21 mouse cellular contexts compared by ENCODE assay signal in the genomic region with DNA sequence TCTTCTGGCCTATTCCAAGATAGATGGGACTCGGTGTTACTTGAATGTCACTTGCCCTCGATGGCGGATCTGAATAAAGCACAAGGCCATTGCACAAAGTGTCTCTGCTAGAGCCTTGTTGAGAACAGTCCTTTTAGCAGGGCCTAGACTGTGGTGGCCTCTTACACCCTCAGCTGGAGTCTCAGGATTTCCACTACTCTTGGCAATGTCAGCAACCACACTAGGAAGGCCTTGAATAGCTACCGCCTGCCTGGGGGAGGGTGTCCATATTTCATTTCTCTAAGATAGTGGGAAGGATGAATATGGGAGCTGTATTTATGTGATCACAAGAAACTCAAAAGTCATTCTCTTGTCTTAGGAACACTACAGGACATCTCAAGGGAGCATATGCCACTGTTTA. TPM values are rescaled to one million over a fixed set of nuclear protein-coding genes. Genes with fewer than 3 reads are reported as not detected.
"Had no signal": no experiment of that assay in that cellular context is flagged by ENCODE, and none has a peak within 500 bp of the region (broad histone marks: within the 10 kb centered on the region; RNA-seq: fewer than 3 reads in every experiment).

No protein-coding gene starts in this region.

- DNase-seq: liver, postnatal 0 days; lung, embryonic 14.5 days; lung, postnatal 10 days; right cerebral cortex, postnatal 14 days; thymus, adult 2 months; thymus, postnatal 25 days; thymus, postnatal 4 days had no signal

- H3K27me3 ChIP-seq: liver, embryonic 15.5 days; midbrain, embryonic 13.5 days; midbrain, embryonic 15.5 days; neural tube, embryonic 12.5 days; stomach, embryonic 15.5 days had no signal

- H3K36me3 ChIP-seq: liver, embryonic 15.5 days; midbrain, embryonic 13.5 days; midbrain, embryonic 15.5 days; neural tube, embryonic 12.5 days; stomach, embryonic 15.5 days had no signal

- H3K4me2 ChIP-seq: liver, embryonic 15.5 days; lung, embryonic 14.5 days; midbrain, embryonic 11.5 days; midbrain, embryonic 13.5 days; midbrain, embryonic 15.5 days; neural tube, embryonic 12.5 days; stomach, embryonic 15.5 days had no signal

- ATAC-seq: liver, postnatal 0 days; midbrain, embryonic 13.5 days; midbrain, embryonic 15.5 days had no signal

- H3K27ac ChIP-seq: liver, embryonic 15.5 days; macrophage; midbrain, embryonic 13.5 days; midbrain, embryonic 15.5 days; neural tube, embryonic 12.5 days; stomach, embryonic 15.5 days; stomach, postnatal 0 days had no signal

- H3K4me1 ChIP-seq: liver, embryonic 15.5 days; megakaryocyte, embryonic 14.5 days; midbrain, embryonic 15.5 days had no signal

- H3K9ac ChIP-seq: liver, embryonic 15.5 days; liver, postnatal 0 days; lung, embryonic 14.5 days; midbrain, embryonic 13.5 days; midbrain, embryonic 15.5 days; neural tube, embryonic 12.5 days; stomach, embryonic 15.5 days had no signal

- H3K4me3 ChIP-seq: liver, embryonic 15.5 days; megakaryocyte, embryonic 14.5 days; midbrain, embryonic 13.5 days; midbrain, embryonic 15.5 days; neural tube, embryonic 12.5 days; stomach, embryonic 15.5 days had no signal

- H3K9me3 ChIP-seq: liver, embryonic 15.5 days; megakaryocyte, embryonic 14.5 days; midbrain, embryonic 13.5 days; midbrain, embryonic 15.5 days; neural tube, embryonic 12.5 days; stomach, embryonic 15.5 days had no signal

RNA-seq across cellular contexts. Expression of gene Msln, which starts 5.9 kb away (rescaled TPM):
- total RNA-seq: megakaryocyte progenitor cell, adult 5-6 weeks; monocyte, adult 5-6 weeks had no signal
- polyA plus RNA-seq: macrophage; midbrain, embryonic 11.5 days; midbrain, embryonic 13.5 days; neural tube, embryonic 14.5 days had no signal

RNA-seq across cellular contexts. Expression of gene Mslnl, which starts 12.4 kb away (rescaled TPM):
- total RNA-seq: megakaryocyte progenitor cell, adult 5-6 weeks; midbrain, postnatal 0 days; monocyte, adult 5-6 weeks; neutrophil, adult 5-6 weeks had no signal
- polyA plus RNA-seq: liver, embryonic 15.5 days; liver, postnatal 0 days; macrophage; midbrain, embryonic 11.5 days; midbrain, embryonic 13.5 days; midbrain, embryonic 15.5 days; midbrain, postnatal 0 days; neural tube, embryonic 12.5 days; neural tube, embryonic 14.5 days; stomach, embryonic 15.5 days had no signal
